Mouse (Mus musculus) B cell, adult 67 days (primary cell): ENCODE results near the gene Olfr815. TPM values are rescaled to one million over a fixed set of nuclear protein-coding genes. Genes with fewer than 3 reads are reported as not detected.

Experiments used
- total RNA-seq, 2 experiments: library from RNA; stranded (reverse); gene quantifications; 4 replicates each; pipeline ENCODE4 v1.2.4; 2023

The Olfr815 gene
- not detected for total RNA-seq

GRCm38 (mm10) chr10:129905767-129906166 is at the start of gene Olfr815:
TSS of gene Olfr815 (minus strand) at chr10:129905867.

DNA sequence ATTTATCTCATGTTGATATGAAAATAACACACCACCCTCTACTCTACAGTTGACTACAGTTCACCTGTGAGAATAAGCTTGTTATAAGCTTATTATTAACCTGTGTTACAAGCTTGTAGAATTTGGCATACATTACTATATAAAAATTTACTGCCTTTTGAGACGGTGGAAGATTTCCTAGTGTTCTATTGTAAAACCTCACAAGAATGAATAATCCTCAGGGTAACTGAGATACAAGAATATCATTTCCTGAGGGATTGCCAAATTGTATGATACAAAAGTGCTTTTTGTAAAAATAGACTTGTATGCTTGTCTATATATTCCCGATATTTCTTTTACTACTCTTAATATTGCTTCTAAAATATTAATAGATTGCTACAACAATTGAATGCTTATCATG is 43.3 kb upstream of the Olfr815 start, which contains the start of gene Olfr818:
Gene Olfr818, minus strand, starts transcription at position 101 of the 400 bp plus-strand sequence.

DNA sequence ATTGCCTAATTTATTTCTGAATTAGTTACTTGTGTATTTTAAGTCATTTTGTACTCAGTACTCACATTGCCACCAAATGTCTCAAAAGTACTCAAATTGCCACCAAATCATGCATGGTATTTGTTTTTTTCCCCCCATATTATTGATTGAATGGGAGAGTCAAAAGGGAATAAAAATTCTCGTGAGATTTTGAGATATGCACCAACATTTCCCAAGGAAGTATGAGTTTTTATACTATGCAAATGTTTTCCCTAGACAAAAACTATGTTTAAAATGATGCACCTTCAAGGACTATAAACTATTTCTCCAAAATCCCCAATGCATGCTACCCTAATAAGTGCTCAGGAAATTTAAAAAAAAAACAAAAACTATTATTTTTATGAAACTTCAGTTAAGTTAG is 9.8 kb upstream of the Olfr815 start, which contains the start of gene Olfr816:
Gene Olfr816, minus strand, starts transcription at position 101 of the 400 bp plus-strand sequence.

DNA sequence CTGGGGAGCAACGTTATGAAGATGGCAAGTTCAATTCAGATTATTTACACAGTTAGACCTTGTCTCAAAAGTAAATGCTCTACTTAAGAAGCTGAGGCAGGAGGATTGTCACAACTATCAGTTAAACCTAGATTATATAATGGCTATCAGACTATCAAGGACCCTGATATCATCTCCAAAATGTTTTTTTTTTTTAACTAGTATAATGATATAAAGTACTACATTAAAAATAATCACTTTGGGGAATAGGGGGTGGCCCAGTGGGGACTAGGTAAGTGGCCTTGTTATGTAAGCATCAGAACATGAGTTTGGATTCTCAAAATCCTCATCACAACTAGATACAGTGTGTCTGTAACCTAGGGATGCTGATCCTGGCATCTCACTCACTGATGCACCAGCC is 25.9 kb downstream of the Olfr815 start, which contains the start of gene Olfr814:
Gene Olfr814, minus strand, starts transcription at position 101 of the 400 bp plus-strand sequence.

GRCm38 (mm10) chr10:129855067-129855466 is 50.6 kb downstream of the Olfr815 start, which contains the start of gene Olfr813:
TSS of gene Olfr813 (plus strand) at chr10:129855367.

Other genes with a start within 250 kb of the Olfr815 start
- gene Olfr800, start 248.2 kb downstream of the Olfr815 start, total RNA-seq: not detected
- gene Olfr801, start 232.0 kb downstream of the Olfr815 start, total RNA-seq: not detected
- not detected for gene Olfr802, start 217.7 kb downstream of the Olfr815 start, total RNA-seq
- gene Olfr803, start 211.6 kb downstream of the Olfr815 start, total RNA-seq: not detected
- gene Olfr804, start 202.7 kb downstream of the Olfr815 start, total RNA-seq: not detected
- not detected for gene Olfr805, start 176.5 kb downstream of the Olfr815 start, total RNA-seq
- not detected for gene Olfr806, start 163.9 kb downstream of the Olfr815 start, total RNA-seq
- gene Olfr807, start 148.1 kb downstream of the Olfr815 start, total RNA-seq: not detected
- gene Olfr808, start 140.4 kb downstream of the Olfr815 start, total RNA-seq: not detected
- gene Olfr809, start 131.2 kb downstream of the Olfr815 start, total RNA-seq: not detected
- gene Olfr810, start 111.0 kb downstream of the Olfr815 start, total RNA-seq: not detected
- gene Olfr811, start 101.5 kb downstream of the Olfr815 start, total RNA-seq: not detected
- not detected for gene Olfr812, start 59.8 kb downstream of the Olfr815 start, total RNA-seq
- gene Olfr813, start 50.5 kb downstream of the Olfr815 start, total RNA-seq: not detected
- not detected for gene Olfr814, start 26.0 kb downstream of the Olfr815 start, total RNA-seq
- gene Olfr816, start 9.7 kb upstream of the Olfr815 start, total RNA-seq: not detected
- not detected for gene Olfr818, start 43.2 kb upstream of the Olfr815 start, total RNA-seq
- gene Olfr819, start 61.4 kb upstream of the Olfr815 start, total RNA-seq: not detected
- gene Olfr247, start 70.3 kb upstream of the Olfr815 start, total RNA-seq: not detected
- not detected for gene Gm10310, start 79.2 kb upstream of the Olfr815 start, total RNA-seq
- not detected for gene Olfr820, start 106.8 kb upstream of the Olfr815 start, total RNA-seq
- not detected for gene Olfr821, start 124.5 kb upstream of the Olfr815 start, total RNA-seq
- gene Olfr822, start 165.3 kb upstream of the Olfr815 start, total RNA-seq: not detected
- not detected for gene Olfr823, start 209.5 kb upstream of the Olfr815 start, total RNA-seq
- not detected for gene Olfr824, start 224.1 kb upstream of the Olfr815 start, total RNA-seq